Mouse (Mus musculus) E14TG2a.4 (cell line): ENCODE measurements around the gene Clybl.

Source experiments
- CTCF ChIP-seq: conservative IDR thresholded peaks from 2 replicates; pipeline ENCODE4 v1.5.1; 2014; ENCODE audit warnings: low read length
- NANOG ChIP-seq: IDR thresholded peaks from 2 replicates; pipeline ENCODE4 v1.6.1; 2014; ENCODE audit warnings: borderline replicate concordance, low read length, mixed read lengths
- POU5F1 ChIP-seq: IDR thresholded peaks from 2 replicates; pipeline ENCODE4 v1.6.1; 2014; ENCODE audit warnings: low read length, borderline replicate concordance

GRCm38 (mm10) chr14:122157738-122158137, 23.8 kb upstream of the Clybl start:
- TF ChIP-seq CTCF (no peak), POU5F1 (no peak), NANOG (no peak)
